Mouse (Mus musculus) heart, postnatal 25 days (tissue): ENCODE data around the gene Bricd5. TPM values are rescaled to one million over a fixed set of nuclear protein-coding genes. Genes with fewer than 3 reads are reported as not detected.
"Not testable (repeated sequence)": the region's sequence is repeated elsewhere in the genome, so short reads cannot be mapped to it uniquely, and the experiment has no call there.

Experiments
- DNase-seq: peaks from one replicate; pipeline ENCODE4 v3.0.0; 2022; ENCODE audit warnings: low spot score
- intact Hi-C: fragments of 180-260 bp; cut with DNase I; formaldehyde crosslinking; loops from one replicate; pipeline ENCODE4 v1.15.1; 2025
- total RNA-seq, 2 experiments: library from RNA; stranded (reverse); gene quantifications; 2 replicates each; pipeline ENCODE4 v1.2.3; 2021

Gene Bricd5
- total RNA-seq, 2 experiments from 2014 or later = not detected

- intact Hi-C loops, DNase-seq: not testable (repeated sequence)
Measured at GRCm38 (mm10) chr17:24455523-24456206, 18.0 kb upstream of the Bricd5 start.

GRCm38 (mm10) chr17:24461580-24461979 lies 12.1 kb upstream of the Bricd5 start:
- intact Hi-C loops = no loop called here
- DNase-seq = no peak

GRCm38 (mm10) chr17:24462932-24463331 lies 10.8 kb upstream of the Bricd5 start:
- intact Hi-C loops = no loop called here
- DNase-seq = no peak

GRCm38 (mm10) chr17:24463374-24464133 lies 10.1 kb upstream of the Bricd5 start:
- intact Hi-C loops = no loop called here
- DNase-seq = no peak

- intact Hi-C loops = no loop called here
- DNase-seq = no peak
Measured at GRCm38 (mm10) chr17:24468636-24469246, 4.9 kb upstream of the Bricd5 start.

- DNase-seq = no peak
- intact Hi-C loops = no loop called here
Measured at GRCm38 (mm10) chr17:24469336-24469909, 4.3 kb upstream of the Bricd5 start.

GRCm38 (mm10) chr17:24469910-24470602 lies 3.6 kb upstream of the Bricd5 start, which contains the start of the genes E4f1 and Pgp:
Gene E4f1, minus strand, starts transcription at chr17:24470313.
Gene Pgp, plus strand, starts transcription at chr17:24470392.
- intact Hi-C loops = no loop called here
- peak; percentile 98 for DNase-seq

- DNase-seq = no peak
- intact Hi-C loops = no loop called here
Measured at GRCm38 (mm10) chr17:24470701-24471527, 2.8 kb upstream of the Bricd5 start.

- DNase-seq = no peak
- intact Hi-C loops = no loop called here
Measured at GRCm38 (mm10) chr17:24472512-24472911, 1.2 kb upstream of the Bricd5 start.

GRCm38 (mm10) chr17:24474557-24474956 lies 873 bp downstream of the Bricd5 start:
- intact Hi-C loops = no loop called here
- no peak for DNase-seq

GRCm38 (mm10) chr17:24475586-24475985 lies 1.9 kb downstream of the Bricd5 start:
- DNase-seq = no peak
- intact Hi-C loops = loop anchor here (5.0 kb wide), 2 partner anchors 37 to 197 kb away; no protein-coding TSS in a partner anchor

- no peak for DNase-seq
- intact Hi-C loops = loop anchor here (5.0 kb wide), 2 partner anchors 36 to 196 kb away; no protein-coding TSS in a partner anchor
Measured at GRCm38 (mm10) chr17:24476022-24476776, 2.5 kb downstream of the Bricd5 start.

- no peak for DNase-seq
- intact Hi-C loops = loop anchor here (5.0 kb wide), 2 partner anchors 35 to 195 kb away; no protein-coding TSS in a partner anchor
Measured at GRCm38 (mm10) chr17:24477053-24477984, 3.6 kb downstream of the Bricd5 start.

- no peak for DNase-seq
- intact Hi-C loops = loop anchor here (5.0 kb wide), 2 partner anchors 34 to 194 kb away; no protein-coding TSS in a partner anchor
Measured at GRCm38 (mm10) chr17:24477985-24478600, 4.4 kb downstream of the Bricd5 start.

- intact Hi-C loops = loop anchor here (5.0 kb wide), 2 partner anchors 33 to 193 kb away; no protein-coding TSS in a partner anchor
- DNase-seq = peak; percentile 93
Measured at GRCm38 (mm10) chr17:24478663-24479380, 5.1 kb downstream of the Bricd5 start, which contains the start of gene Mlst8. Gene Mlst8, minus strand, starts transcription at chr17:24479078.

- no peak for DNase-seq
- intact Hi-C loops = loop anchor here (5.0 kb wide), 2 partner anchors 33 to 193 kb away; no protein-coding TSS in a partner anchor
Measured at GRCm38 (mm10) chr17:24479431-24479830, 5.7 kb downstream of the Bricd5 start.
